Mouse (Mus musculus) adipocyte (in vitro differentiated cells): ENCODE measurements around the gene Capn15.

ENCODE experiments used
- DNase-seq: peaks from one replicate; pipeline ENCODE4 v3.0.0-alpha.2; 2016; ENCODE audit warnings: low spot score

Capn15 gene

GRCm38 (mm10) chr17:25985306-25986294 lies at the start of gene Capn15:
Capn15 (minus strand) TSS chr17:25985796.
- DNase-seq: peak; percentile 96

- no peak for DNase-seq
Observed at GRCm38 (mm10) chr17:26032037-26032436, 46.4 kb upstream of the Capn15 start.

- no peak for DNase-seq
Observed at GRCm38 (mm10) chr17:26031583-26031982, 46.0 kb upstream of the Capn15 start.

- DNase-seq: no peak
Observed at GRCm38 (mm10) chr17:26028261-26028660, 42.7 kb upstream of the Capn15 start.

GRCm38 (mm10) chr17:26024674-26025073 lies 39.1 kb upstream of the Capn15 start:
- DNase-seq: no peak

GRCm38 (mm10) chr17:26023966-26024365 lies 38.4 kb upstream of the Capn15 start:
- no peak for DNase-seq

GRCm38 (mm10) chr17:26023181-26023580 lies 37.6 kb upstream of the Capn15 start:
- DNase-seq: no peak

- no peak for DNase-seq
Observed at GRCm38 (mm10) chr17:26021728-26022341, 36.2 kb upstream of the Capn15 start.

- no peak for DNase-seq
Observed at GRCm38 (mm10) chr17:26020848-26021347, 35.3 kb upstream of the Capn15 start.

- DNase-seq: no peak
Observed at GRCm38 (mm10) chr17:26018388-26018787, 32.8 kb upstream of the Capn15 start.

- no peak for DNase-seq
Observed at GRCm38 (mm10) chr17:26017949-26018348, 32.4 kb upstream of the Capn15 start.

- no peak for DNase-seq
Observed at GRCm38 (mm10) chr17:26017021-26017420, 31.4 kb upstream of the Capn15 start.

GRCm38 (mm10) chr17:26013711-26014110 lies 28.1 kb upstream of the Capn15 start:
- DNase-seq: no peak

- peak; percentile 71 for DNase-seq
Observed at GRCm38 (mm10) chr17:26011841-26012460, 26.4 kb upstream of the Capn15 start.

- peak; percentile 94 for DNase-seq
Observed at GRCm38 (mm10) chr17:26009540-26009939, 23.9 kb upstream of the Capn15 start.

GRCm38 (mm10) chr17:26008787-26009186 lies 23.2 kb upstream of the Capn15 start:
- DNase-seq: no peak

GRCm38 (mm10) chr17:26008331-26008730 lies 22.7 kb upstream of the Capn15 start:
- DNase-seq: peak; percentile 96

GRCm38 (mm10) chr17:26007646-26008045 lies 22.1 kb upstream of the Capn15 start:
- DNase-seq: peak; percentile 58

GRCm38 (mm10) chr17:26005731-26006450 lies 20.3 kb upstream of the Capn15 start:
- no peak for DNase-seq

GRCm38 (mm10) chr17:26004711-26005110 lies 19.1 kb upstream of the Capn15 start:
- no peak for DNase-seq

GRCm38 (mm10) chr17:26003864-26004263 lies 18.3 kb upstream of the Capn15 start:
- DNase-seq: no peak

GRCm38 (mm10) chr17:25998425-25998824 lies 12.8 kb upstream of the Capn15 start:
- DNase-seq: no peak
